Mouse (Mus musculus) midbrain, embryonic 10.5 days (tissue): ENCODE measurements around the gene Pde11a. TPM values are rescaled to one million over a fixed set of nuclear protein-coding genes. Genes with fewer than 3 reads are reported as not detected.

Experiments
- DNase-seq: peaks from one replicate; pipeline ENCODE4 v3.0.0-alpha.2; 2017; ENCODE audit warnings: low spot score
- H3K27ac ChIP-seq: fragments of 300-500 bp; sonication (generic); replicated peaks from 2 replicates; pipeline ENCODE4 v1.5.1; 2016; ENCODE audit warnings: mild to moderate bottlenecking
- H3K27me3 ChIP-seq: fragments of 300-500 bp; sonication (generic); 2 replicates; pipeline ENCODE4 v1.6.1; 2016; ENCODE audit warnings: low read depth, mild to moderate bottlenecking; ENCODE audit not compliant: poor library complexity, severe bottlenecking
- H3K36me3 ChIP-seq: fragments of 300-500 bp; sonication (generic); 2 replicates; pipeline ENCODE4 v1.6.1; 2016; ENCODE audit warnings: mild to moderate bottlenecking, moderate library complexity
- H3K4me1 ChIP-seq: fragments of 300-500 bp; sonication (generic); 2 replicates; pipeline ENCODE4 v1.6.1; 2016
- H3K4me3 ChIP-seq: fragments of 300-500 bp; sonication (generic); 2 replicates; pipeline ENCODE4 v1.5.1; 2016; ENCODE audit warnings: mild to moderate bottlenecking, moderate library complexity
- H3K9me3 ChIP-seq: fragments of 300-500 bp; sonication (generic); replicated peaks from 2 replicates; pipeline ENCODE4 v1.6.1; 2016; ENCODE audit warnings: mild to moderate bottlenecking
- WGBS: fragments of 180-500 bp; shearing (Covaris S2); methylation state at CpG from one replicate; pipeline ENCODE4 v1.1.7; 2016; 5-methylcytosine and 5-hydroxymethylcytosine counted together
- microRNA-seq: library from miRNA; unstranded; fragments of <30 nt; microRNA quantifications from one replicate; pipeline ENCODE4, GENCODE M21; 2017
- polyA plus RNA-seq: library from polyadenylated mRNA; unstranded; fragments of >200 nt; fragmentation: Nextera tagmentation; extraction: Ambion mirVana; gene quantifications from 2 replicates; pipeline ENCODE4 v1.2.1, GENCODE M21; 2016

Pde11a gene
- polyA plus RNA-seq, 1 experiment from 2014 or later, result 0.51 TPM

DNA sequence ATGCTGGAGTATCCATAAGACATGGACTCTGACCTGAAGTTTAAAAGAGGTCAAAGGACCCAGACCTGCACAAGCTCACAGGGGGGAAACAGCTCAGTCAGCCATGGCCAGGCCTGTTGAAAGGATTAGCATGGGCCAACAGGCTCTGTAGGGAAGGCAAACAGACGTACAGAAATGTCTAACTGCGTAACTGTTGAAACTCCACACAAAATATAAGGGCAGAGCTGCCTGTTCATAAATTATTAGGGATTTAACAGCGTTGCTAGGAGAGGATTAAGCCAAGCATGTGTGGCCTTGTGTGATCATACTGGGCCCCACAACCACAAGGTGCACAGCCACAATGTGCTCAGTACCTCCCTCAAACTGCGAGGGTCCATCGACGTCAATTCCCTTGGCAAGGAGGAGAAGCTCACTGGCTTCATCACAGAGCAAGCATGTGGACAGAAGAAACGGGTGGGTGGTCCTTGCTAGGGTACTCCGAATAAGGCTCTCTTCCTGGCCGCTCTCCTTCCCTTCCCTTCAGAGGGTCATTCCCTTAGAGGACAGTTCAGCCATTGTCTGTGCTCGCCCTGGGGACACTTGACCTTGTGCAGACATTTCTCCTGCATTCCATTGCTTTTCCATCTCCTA is 375.2 kb downstream of the Pde11a start:
- WGBS, result 54% methylated on average over 10 of the region's 10 CpGs
- Histone ChIP-seq H3K27me3 (0 out of 2 replicates have a peak, but pooled peaks cover 4% of the 10 kb centered on the region), H3K9me3 (no peaks in the 10 kb centered on the region), H3K4me3 (no peak overlapping the region), H3K27ac (peak overlapping the region; percentile 65), H3K4me1 (peaks cover 57% of the 10 kb centered on the region), H3K36me3 (no peaks in the 10 kb centered on the region)
- DNase-seq, result peak; percentile 48

DNA sequence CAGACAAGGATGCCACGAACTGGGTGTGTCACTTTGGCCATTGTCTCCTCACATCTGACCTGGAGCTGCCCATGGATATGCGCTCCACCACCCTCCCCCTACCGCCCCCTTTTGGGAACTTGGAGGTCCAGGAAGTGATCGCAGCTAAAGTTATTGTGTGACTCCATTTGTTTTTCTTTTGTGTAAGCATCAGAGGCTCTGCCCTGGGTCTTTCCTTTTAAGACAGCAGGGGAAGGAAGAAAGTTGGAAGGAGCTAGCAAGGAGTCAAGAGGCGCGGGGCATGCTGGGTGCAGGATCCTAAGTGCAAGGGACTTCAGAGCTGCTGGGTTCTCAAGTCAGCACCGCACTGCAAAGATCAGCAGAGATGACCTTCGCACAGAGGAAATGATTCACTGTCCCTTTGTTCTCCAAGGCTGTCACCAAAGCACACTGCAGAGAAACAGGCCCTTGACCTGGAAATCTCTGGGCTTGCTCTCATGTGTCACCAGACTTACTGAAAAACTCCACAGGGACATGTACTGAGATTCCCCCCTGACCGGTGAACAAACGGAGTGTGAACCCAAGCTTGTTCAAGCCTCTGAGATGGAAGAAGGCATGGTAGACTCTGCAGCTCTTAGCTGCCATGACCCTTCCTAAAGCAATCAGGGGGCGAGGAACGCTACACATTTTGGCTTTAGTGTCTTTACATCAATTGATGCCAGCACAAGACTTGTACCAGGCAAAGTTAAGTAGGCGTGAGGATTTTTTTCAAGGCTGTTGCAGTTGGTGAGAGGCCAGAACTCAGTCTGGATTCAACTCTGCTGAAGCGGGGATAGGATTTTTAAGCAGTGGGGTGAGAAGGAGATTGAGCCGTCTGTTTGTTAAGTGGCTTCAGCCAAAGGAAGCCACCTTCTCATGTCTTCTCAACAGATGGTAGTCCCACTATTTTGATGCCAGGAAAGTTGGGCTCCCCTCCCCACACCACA is 377.9 kb downstream of the Pde11a start:
- Histone ChIP-seq H3K27me3 (0 out of 2 replicates have a peak, but pooled peaks cover 4% of the 10 kb centered on the region), H3K36me3 (no peaks in the 10 kb centered on the region), H3K9me3 (no peaks in the 10 kb centered on the region), H3K27ac (peak overlapping the region; percentile 82), H3K4me3 (peak overlapping the region; percentile 42), H3K4me1 (peaks cover 59% of the 10 kb centered on the region)
- whole genome bisulfite sequencing, result 49% methylated on average over 15 of the region's 15 CpGs
- peak; percentile 48 for DNase-seq

DNA sequence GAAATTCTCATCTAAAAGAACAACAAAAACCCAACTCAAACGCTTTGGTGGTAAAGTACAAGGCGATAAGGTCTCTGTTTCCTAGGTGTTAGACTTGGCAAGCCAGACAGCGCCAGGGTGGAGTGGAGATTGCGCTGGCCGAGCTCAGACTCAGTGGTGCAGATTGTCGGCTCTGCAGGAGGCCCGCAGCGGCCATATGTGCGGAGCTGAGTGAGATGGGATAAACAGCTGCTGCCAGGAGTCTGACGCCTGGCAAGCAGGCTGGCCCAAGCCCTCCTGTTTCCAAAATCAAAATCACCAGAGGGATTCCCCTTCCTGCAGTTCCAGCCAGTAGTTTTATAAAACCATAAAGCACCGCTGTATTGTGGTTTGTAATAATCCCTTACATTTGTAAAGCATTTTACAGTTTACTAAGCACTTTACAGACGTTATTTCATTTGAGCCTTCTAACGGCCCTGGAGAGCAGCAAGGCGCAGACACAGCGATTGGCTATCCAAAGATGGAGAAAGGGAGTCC is 378.7 kb downstream of the Pde11a start:
- Histone ChIP-seq H3K4me3 (peak overlapping the region; percentile 42), H3K27me3 (0 out of 2 replicates have a peak, but pooled peaks cover 4% of the 10 kb centered on the region), H3K9me3 (no peaks in the 10 kb centered on the region), H3K36me3 (no peaks in the 10 kb centered on the region), H3K4me1 (peaks cover 60% of the 10 kb centered on the region), H3K27ac (peak overlapping the region; percentile 82)
- DNase-seq, result peak; percentile 58
- 6% methylated on average over 15 of the region's 15 CpGs for WGBS

DNA sequence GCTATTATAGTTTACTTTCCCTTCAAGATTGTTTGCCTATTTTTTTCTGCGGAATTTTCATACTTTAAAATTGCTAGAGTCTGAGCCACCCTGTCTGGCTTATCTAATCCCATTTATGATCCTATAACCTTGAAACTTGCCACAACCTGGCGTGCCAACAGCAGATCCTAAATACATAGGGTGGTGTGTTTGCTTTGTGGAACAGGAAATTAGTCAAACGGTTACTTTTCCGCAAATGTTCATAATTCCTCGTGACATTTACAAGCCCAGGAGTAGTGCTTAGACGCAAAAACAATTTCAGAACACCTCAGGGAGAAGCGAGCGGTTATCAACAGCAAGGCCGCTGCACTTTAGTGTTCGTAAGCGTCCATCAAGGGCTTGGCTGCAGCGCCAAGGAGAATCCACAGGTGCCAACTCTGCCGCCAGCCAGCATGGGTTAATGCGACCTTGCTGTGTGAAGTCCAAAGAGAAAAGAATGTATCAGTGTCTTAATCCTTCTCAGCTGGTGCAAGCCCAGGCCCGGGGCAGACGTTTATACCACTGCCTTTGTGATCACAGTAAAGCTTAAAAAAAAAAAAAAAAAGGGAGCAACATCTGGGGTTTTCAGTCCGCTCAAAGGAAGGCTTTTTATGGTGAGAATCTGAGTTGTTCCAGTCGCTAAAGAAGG is 379.3 kb downstream of the Pde11a start:
- H3K9me3 ChIP-seq, result no peaks in the 10 kb centered on the region
- H3K4me3 ChIP-seq, result peak overlapping the region; percentile 42
- WGBS, result 30% methylated on average over 18 of the region's 18 CpGs
- H3K27ac ChIP-seq, result peak overlapping the region; percentile 82
- 0 out of 2 replicates have a peak, but pooled peaks cover 4% of the 10 kb centered on the region for H3K27me3 ChIP-seq
- peaks cover 55% of the 10 kb centered on the region for H3K4me1 ChIP-seq
- H3K36me3 ChIP-seq, result no peaks in the 10 kb centered on the region
- peak; percentile 61 for DNase-seq

DNA sequence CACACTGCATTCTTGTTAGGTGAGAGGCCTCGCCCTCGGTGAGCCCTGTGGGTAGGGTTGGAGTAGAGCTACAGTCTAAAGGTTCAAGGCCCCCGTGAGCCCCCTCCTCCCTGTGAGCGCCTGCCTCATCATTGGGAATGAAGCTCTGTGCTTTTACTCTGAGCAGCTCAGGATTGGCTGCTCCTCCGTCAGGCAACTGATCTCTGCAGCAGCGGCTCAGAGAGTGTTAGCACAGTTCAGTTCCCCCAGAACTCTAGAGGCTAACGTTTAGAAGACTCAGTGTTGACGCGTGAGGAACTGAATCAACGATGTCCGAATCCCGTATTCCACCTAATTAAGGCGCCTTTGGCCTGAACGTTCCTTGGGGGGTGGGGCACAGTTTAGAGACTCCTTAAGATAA is 382.9 kb downstream of the Pde11a start:
- Histone ChIP-seq H3K27ac (no peak overlapping the region), H3K4me3 (no peak overlapping the region), H3K27me3 (0 out of 2 replicates have a peak, but pooled peaks cover 4% of the 10 kb centered on the region), H3K4me1 (peaks cover 28% of the 10 kb centered on the region), H3K36me3 (no peaks in the 10 kb centered on the region), H3K9me3 (no peaks in the 10 kb centered on the region)
- WGBS, result 47% methylated on average over 14 of the region's 14 CpGs
- DNase-seq, result no peak

DNA sequence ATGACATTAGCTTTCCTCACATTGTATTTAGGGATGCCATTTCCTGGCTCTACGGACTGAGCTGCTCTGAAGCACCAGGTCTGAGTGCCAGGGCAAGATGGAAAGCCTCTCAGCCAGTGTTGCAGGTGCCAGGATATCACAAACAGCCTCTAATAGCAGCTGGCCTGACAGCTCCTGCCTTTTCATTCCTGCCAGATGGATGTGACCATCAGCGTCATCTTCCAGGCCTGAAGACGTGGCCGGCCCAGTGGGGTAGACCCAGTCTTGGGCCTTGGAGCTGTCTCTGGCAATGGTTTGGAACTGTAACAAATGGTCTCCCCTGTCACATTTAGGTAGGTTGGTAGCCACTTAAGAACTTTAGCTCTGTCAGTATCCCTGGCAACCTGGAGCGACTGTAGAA is 385.3 kb downstream of the Pde11a start:
- no peaks in the 10 kb centered on the region for H3K36me3 ChIP-seq
- 98% methylated on average over 5 of the region's 5 CpGs for WGBS
- H3K27ac ChIP-seq, result no peak overlapping the region
- no peaks in the 10 kb centered on the region for H3K9me3 ChIP-seq
- H3K4me1 ChIP-seq, result peaks cover 4% of the 10 kb centered on the region
- no peaks in the 10 kb centered on the region for H3K27me3 ChIP-seq
- H3K4me3 ChIP-seq, result no peak overlapping the region
- DNase-seq, result no peak

DNA sequence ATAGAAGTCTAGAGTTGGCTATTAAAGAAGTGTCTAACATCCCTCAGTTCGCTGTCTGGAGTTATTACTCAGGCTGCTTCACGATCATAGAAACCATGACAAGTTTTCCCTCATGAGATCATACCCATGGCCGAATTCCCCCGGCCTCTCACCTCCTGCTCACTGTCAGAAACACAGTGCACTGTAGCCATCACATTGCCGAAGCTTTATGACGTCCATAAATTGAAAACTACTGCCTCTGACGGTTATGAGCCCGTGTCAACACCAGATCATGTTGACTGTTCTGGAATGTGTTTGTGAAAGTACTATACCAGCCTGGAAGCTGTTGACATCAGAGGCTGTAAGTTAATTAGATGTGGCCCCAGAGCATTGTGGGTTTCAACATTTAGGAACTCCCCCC is 387.9 kb downstream of the Pde11a start:
- H3K36me3 ChIP-seq, result no peaks in the 10 kb centered on the region
- H3K9me3 ChIP-seq, result no peaks in the 10 kb centered on the region
- WGBS, result 93% methylated on average over 8 of the region's 8 CpGs
- H3K4me1 ChIP-seq, result 0 out of 2 replicates have a peak, but pooled peaks cover 2% of the 10 kb centered on the region
- no peak overlapping the region for H3K27ac ChIP-seq
- no peaks in the 10 kb centered on the region for H3K27me3 ChIP-seq
- DNase-seq, result no peak
- no peak overlapping the region for H3K4me3 ChIP-seq

Small RNA genes within 50 kb of the gene (microRNA-seq; reads per million reads assigned to microRNA genes)
- not detected for gene Gm44337

Other genes with a start within 250 kb of the Pde11a start
- gene Cyct, start 21.7 kb upstream of the Pde11a start, polyA plus RNA-seq, result not detected in 2 replicates
- gene Rbm45, start 31.2 kb upstream of the Pde11a start, polyA plus RNA-seq, result 19.7 and 20.2 TPM in 2 replicates
- 10.8 and 11.0 TPM in 2 replicates for gene Osbpl6, start 67.7 kb upstream of the Pde11a start, polyA plus RNA-seq